Mouse (Mus musculus) erythroblast, embryonic 14.5 days (primary cell): ENCODE data around the gene Ooep. TPM values are rescaled to one million over a fixed set of nuclear protein-coding genes. Genes with fewer than 3 reads are reported as not detected.

Source experiments
- H3K27me3 ChIP-seq: 2 replicates; pipeline ENCODE4 v1.6.1; 2012; ENCODE audit warnings: inconsistent platforms; ENCODE audit not compliant: control insufficient read depth
- H3K36me3 ChIP-seq: 2 replicates; pipeline ENCODE4 v1.6.1; 2012; ENCODE audit warnings: mild to moderate bottlenecking, inconsistent platforms; ENCODE audit not compliant: control insufficient read depth
- H3K4me1 ChIP-seq: 2 replicates; pipeline ENCODE4 v1.6.1; 2012; ENCODE audit warnings: inconsistent platforms; ENCODE audit not compliant: control insufficient read depth
- H3K4me3 ChIP-seq: replicated peaks from 2 replicates; pipeline ENCODE3; 2012; ENCODE audit warnings: moderate library complexity, mild to moderate bottlenecking, inconsistent platforms
- H3K9me3 ChIP-seq: 2 replicates; pipeline ENCODE4 v1.6.1; 2012; ENCODE audit warnings: low read length, inconsistent platforms, mixed read lengths; ENCODE audit not compliant: control insufficient read depth
- GATA1 ChIP-seq: IDR thresholded peaks from 2 replicates; pipeline ENCODE4 v1.6.1; 2012; ENCODE audit warnings: low read length, inconsistent platforms, mixed read lengths
- TAL1 ChIP-seq: IDR thresholded peaks from 3 replicates; pipeline ENCODE4 v1.6.1; 2012; ENCODE audit warnings: low read length, inconsistent platforms, mixed read lengths
- polyA plus RNA-seq: library from polyadenylated mRNA; stranded (reverse); fragments of >175 nt; gene quantifications from 2 replicates; pipeline ENCODE4 v1.2.3, GENCODE M21; 2012

The Ooep gene
- polyA plus RNA-seq, 1 experiment, result not detected

- no peak overlapping the region for H3K4me3 ChIP-seq
Measured at GRCm38 (mm10) chr9:78393741-78394140, 15.2 kb upstream of the Ooep start.

GRCm38 (mm10) chr9:78389981-78390380 lies 11.5 kb upstream of the Ooep start:
- no peaks in the 10 kb centered on the region for H3K36me3 ChIP-seq
- no peaks in the 10 kb centered on the region for H3K4me1 ChIP-seq
- no peak overlapping the region for H3K4me3 ChIP-seq
- H3K9me3 ChIP-seq, result no peaks in the 10 kb centered on the region
- H3K27me3 ChIP-seq, result peaks cover 10% of the 10 kb centered on the region
- TF ChIP-seq TAL1, result no peak
- no peak for TF ChIP-seq GATA1

More at GRCm38 (mm10) chr9:78393741-78394140, 15.2 kb upstream of the Ooep start:
- no peak for TF ChIP-seq TAL1
- no peak for TF ChIP-seq GATA1
- no peaks in the 10 kb centered on the region for H3K36me3 ChIP-seq
- peaks cover 6% of the 10 kb centered on the region; the same call in 1 of the 2 replicates for H3K4me1 ChIP-seq
- peaks cover 44% of the 10 kb centered on the region for H3K27me3 ChIP-seq
- peaks cover 12% of the 10 kb centered on the region for H3K9me3 ChIP-seq

- no peaks in the 10 kb centered on the region for H3K4me1 ChIP-seq
- H3K27me3 ChIP-seq, result no peaks in the 10 kb centered on the region
- no peaks in the 10 kb centered on the region for H3K36me3 ChIP-seq
- no peak overlapping the region for H3K4me3 ChIP-seq
- TF ChIP-seq GATA1, result no peak
- no peak for TF ChIP-seq TAL1
- no peaks in the 10 kb centered on the region for H3K9me3 ChIP-seq
Measured at GRCm38 (mm10) chr9:78386947-78387346, 8.4 kb upstream of the Ooep start.

GRCm38 (mm10) chr9:78385893-78386292 lies 7.4 kb upstream of the Ooep start:
- H3K4me3 ChIP-seq, result no peak overlapping the region
- TF ChIP-seq TAL1 (no peak), GATA1 (no peak)
- H3K27me3 ChIP-seq, result no peaks in the 10 kb centered on the region
- H3K9me3 ChIP-seq, result no peaks in the 10 kb centered on the region
- H3K4me1 ChIP-seq, result no peaks in the 10 kb centered on the region
- no peaks in the 10 kb centered on the region for H3K36me3 ChIP-seq

GRCm38 (mm10) chr9:78377546-78377945 lies 979 bp downstream of the Ooep start:
- Histone ChIP-seq H3K27me3 (peaks cover 9% of the 10 kb centered on the region), H3K36me3 (no peaks in the 10 kb centered on the region), H3K4me1 (no peaks in the 10 kb centered on the region), H3K9me3 (no peaks in the 10 kb centered on the region), H3K4me3 (no peak overlapping the region)
- no peak for TF ChIP-seq TAL1
- TF ChIP-seq GATA1, result no peak

- Histone ChIP-seq H3K27me3 (peaks cover 9% of the 10 kb centered on the region), H3K4me3 (no peak overlapping the region), H3K4me1 (no peaks in the 10 kb centered on the region), H3K9me3 (no peaks in the 10 kb centered on the region), H3K36me3 (no peaks in the 10 kb centered on the region)
- TF ChIP-seq GATA1, result no peak
Measured at GRCm38 (mm10) chr9:78375486-78375885, 3.0 kb downstream of the Ooep start.

- H3K36me3 ChIP-seq, result no peaks in the 10 kb centered on the region
- TF ChIP-seq GATA1, result no peak
- no peak for TF ChIP-seq TAL1
- H3K9me3 ChIP-seq, result no peaks in the 10 kb centered on the region
- H3K27me3 ChIP-seq, result peaks cover 9% of the 10 kb centered on the region
- H3K4me1 ChIP-seq, result no peaks in the 10 kb centered on the region
- no peak overlapping the region for H3K4me3 ChIP-seq
Measured at GRCm38 (mm10) chr9:78374885-78375389, 3.6 kb downstream of the Ooep start.

GRCm38 (mm10) chr9:78374397-78374796 lies 4.1 kb downstream of the Ooep start:
- peaks cover 6% of the 10 kb centered on the region for H3K27me3 ChIP-seq

GRCm38 (mm10) chr9:78372827-78373504 lies 5.6 kb downstream of the Ooep start:
- TF ChIP-seq GATA1 (no peak), TAL1 (no peak)
- H3K4me1 ChIP-seq, result no peaks in the 10 kb centered on the region
- H3K36me3 ChIP-seq, result no peaks in the 10 kb centered on the region
- peaks cover 2% of the 10 kb centered on the region for H3K27me3 ChIP-seq
- H3K9me3 ChIP-seq, result no peaks in the 10 kb centered on the region
- H3K4me3 ChIP-seq, result no peak overlapping the region

More at GRCm38 (mm10) chr9:78374397-78374796, 4.1 kb downstream of the Ooep start:
- no peaks in the 10 kb centered on the region for H3K36me3 ChIP-seq
- H3K4me3 ChIP-seq, result no peak overlapping the region
- H3K4me1 ChIP-seq, result no peaks in the 10 kb centered on the region
- no peaks in the 10 kb centered on the region for H3K9me3 ChIP-seq
- TF ChIP-seq TAL1, result no peak
- no peak for TF ChIP-seq GATA1
